Mouse (Mus musculus) forebrain, embryonic 14.5 days (tissue): ENCODE data around the gene Meis2. TPM values are rescaled to one million over a fixed set of nuclear protein-coding genes. Genes with fewer than 3 reads are reported as not detected.

Experiments
- ATAC-seq: fragments of 200-750 bp; cut with Nextera tagmentation; 2 replicates; pipeline ENCODE4 v1.8.0; 2017; ENCODE audit warnings: mild to moderate bottlenecking, moderate library complexity
- DNase-seq: peaks from one replicate; pipeline ENCODE4 v3.0.0-alpha.2; 2015; ENCODE audit warnings: low spot score
- H3K27ac ChIP-seq: fragments of 300-500 bp; sonication (generic); 2 replicates; pipeline ENCODE4 v1.5.1; 2014; ENCODE audit warnings: low read depth, mild to moderate bottlenecking, control low read depth, low read length, moderate library complexity
- H3K27me3 ChIP-seq: fragments of 300-500 bp; sonication (generic); replicated peaks from 2 replicates; pipeline ENCODE4 v1.6.1; 2014; ENCODE audit warnings: low read length, control low read depth, mixed read lengths; ENCODE audit not compliant: control insufficient read depth, insufficient read depth
- H3K36me3 ChIP-seq: fragments of 300-500 bp; sonication (generic); 2 replicates; pipeline ENCODE4 v1.6.1; 2014; ENCODE audit warnings: low read length, control low read depth; ENCODE audit not compliant: control insufficient read depth, insufficient read depth
- H3K4me1 ChIP-seq: fragments of 300-500 bp; sonication (generic); 2 replicates; pipeline ENCODE4 v1.6.1; 2014; ENCODE audit warnings: antibody characterized with exemption, low read length, control low read depth; ENCODE audit not compliant: control insufficient read depth, insufficient read depth
- H3K4me2 ChIP-seq: fragments of 300-500 bp; sonication (generic); 2 replicates; pipeline ENCODE4 v1.6.1; 2014; ENCODE audit warnings: mild to moderate bottlenecking, control low read depth, low read length
- H3K4me3 ChIP-seq: fragments of 300-500 bp; sonication (generic); 2 replicates; pipeline ENCODE4 v1.5.1; 2014; ENCODE audit warnings: low read depth, low read length, control low read depth
- H3K9ac ChIP-seq: fragments of 300-500 bp; sonication (generic); 2 replicates; pipeline ENCODE4 v1.6.1; 2014; ENCODE audit warnings: mild to moderate bottlenecking, low read length, control low read depth, moderate library complexity
- H3K9me3 ChIP-seq: fragments of 300-500 bp; sonication (generic); replicated peaks from 2 replicates; pipeline ENCODE4 v1.6.1; 2016; ENCODE audit warnings: low read length, control low read depth, mixed read lengths; ENCODE audit not compliant: control insufficient read depth
- WGBS: fragments of 180-500 bp; shearing (Covaris S2); extraction: QIAGEN DNeasy Blood & Tissue Kit; methylation state at CpG from one replicate; pipeline ENCODE4 v1.1.7; 2014; 5-methylcytosine and 5-hydroxymethylcytosine counted together
- polyA plus RNA-seq: library from polyadenylated mRNA; unstranded; fragments of >200 nt; fragmentation: Nextera tagmentation; extraction: Ambion mirVana; gene quantifications from 2 replicates; pipeline ENCODE4 v1.2.1, GENCODE M21; 2014

Gene Meis2
- polyA plus RNA-seq, 1 experiment from 2014 or later: 99.1 TPM

GRCm38 (mm10) chr2:116076752-116077480 is 11.3 kb upstream of the Meis2 start:
- Histone ChIP-seq H3K9me3 (peaks cover 8% of the 10 kb centered on the region), H3K27me3 (0 out of 2 replicates have a peak, but pooled peaks cover 8% of the 10 kb centered on the region), H3K36me3 (no peaks in the 10 kb centered on the region), H3K4me2 (no peak overlapping the region), H3K9ac (no peak overlapping the region), H3K4me1 (peaks cover 15% of the 10 kb centered on the region; the same call in 1 of the 2 replicates), H3K4me3 (no peak overlapping the region), H3K27ac (no peak overlapping the region)
- ATAC-seq: no peak
- DNase-seq: no peak

DNA sequence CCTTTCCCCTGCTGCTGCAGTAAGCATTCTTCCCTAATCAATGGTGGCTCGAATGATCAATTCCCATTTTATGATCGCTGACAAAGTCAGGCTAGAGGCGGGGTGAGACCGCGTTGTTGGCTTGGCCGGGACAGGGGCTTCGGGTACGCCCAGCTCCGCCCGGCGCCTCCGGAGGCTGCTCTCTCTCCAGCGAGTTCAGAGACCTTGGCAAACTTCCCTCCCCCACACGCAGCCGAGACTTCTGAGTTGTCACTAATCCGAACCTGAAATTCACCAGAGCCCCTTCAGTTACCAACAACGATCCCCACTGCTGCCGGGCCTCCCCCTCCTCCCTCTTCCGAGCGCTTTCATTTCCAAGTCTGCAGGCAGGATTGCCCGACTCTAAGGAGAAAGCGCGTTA is 10.3 kb upstream of the Meis2 start:
- H3K27me3 ChIP-seq: 0 out of 2 replicates have a peak, but pooled peaks cover 8% of the 10 kb centered on the region
- H3K4me3 ChIP-seq: peak overlapping the region; percentile 34
- no peaks in the 10 kb centered on the region for H3K9me3 ChIP-seq
- peak; percentile 74 for ATAC-seq
- peak overlapping the region; percentile 81 for H3K4me2 ChIP-seq
- no peaks in the 10 kb centered on the region for H3K36me3 ChIP-seq
- peak overlapping the region; percentile 99 for H3K9ac ChIP-seq
- under 1% methylated on average over 23 of the region's 23 CpGs for WGBS
- H3K27ac ChIP-seq: peak overlapping the region; percentile 86
- peak; percentile 89 for DNase-seq
- peaks cover 15% of the 10 kb centered on the region; the same call in 1 of the 2 replicates for H3K4me1 ChIP-seq

DNA sequence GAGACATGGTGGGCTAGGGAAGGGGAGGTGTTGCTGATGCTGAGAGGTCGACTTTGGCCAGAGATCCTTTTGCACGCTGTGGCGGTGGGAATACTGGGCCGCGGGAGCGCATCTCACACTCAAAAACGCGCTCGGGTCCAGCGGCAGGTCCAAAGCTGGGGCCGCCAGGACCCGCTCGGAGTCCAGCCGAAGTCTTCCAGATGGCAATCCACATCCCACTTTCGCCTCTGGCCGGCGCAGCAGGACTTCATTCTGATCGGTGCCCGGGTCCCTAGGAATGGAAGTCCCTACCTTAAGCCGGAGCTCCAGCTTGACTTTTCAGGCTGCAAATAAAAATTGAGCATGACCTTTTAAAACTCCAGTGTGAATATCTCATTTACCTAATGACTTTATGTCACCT is 9.8 kb upstream of the Meis2 start:
- WGBS: 1% methylated on average over 20 of the region's 20 CpGs
- peak; percentile 15 for ATAC-seq

DNA sequence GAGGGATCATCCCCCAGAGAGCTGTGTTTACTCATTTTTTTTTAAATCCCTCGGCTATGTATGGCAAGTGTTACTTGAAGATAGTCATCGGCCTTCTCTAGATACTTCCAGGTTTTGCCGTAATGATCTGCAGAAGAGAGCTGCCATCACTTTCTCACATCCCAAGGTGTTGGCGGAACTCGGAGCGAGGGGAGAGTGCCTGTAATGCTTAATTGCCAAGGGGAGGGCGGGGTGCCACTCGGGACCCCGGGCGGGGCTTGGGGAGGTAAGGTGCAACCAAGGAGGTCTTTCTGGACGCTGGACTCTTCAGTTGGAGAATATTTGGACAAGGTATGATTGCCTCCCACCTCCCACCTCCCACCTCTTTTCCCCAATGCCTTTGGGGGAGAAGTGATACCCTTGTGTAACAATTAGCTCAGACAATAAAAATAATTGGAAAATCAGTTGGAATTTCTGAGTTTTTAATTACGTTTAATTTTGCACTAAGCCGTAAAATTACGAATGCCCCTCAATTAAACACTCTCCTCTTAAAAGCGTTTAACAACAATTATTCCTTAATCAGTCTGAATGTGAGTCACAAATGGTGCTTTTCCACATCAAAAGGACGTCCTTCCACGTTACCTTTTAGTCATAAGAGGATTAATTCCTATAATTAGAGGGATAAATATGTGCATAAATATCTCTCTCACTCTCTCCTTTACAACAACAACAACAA is 9.2 kb upstream of the Meis2 start:
- peak; percentile 21 for ATAC-seq
- Histone ChIP-seq H3K9ac (peak overlapping the region; percentile 99), H3K36me3 (no peaks in the 10 kb centered on the region), H3K27ac (peak overlapping the region; percentile 86), H3K4me1 (peaks cover 15% of the 10 kb centered on the region; the same call in 1 of the 2 replicates), H3K27me3 (0 out of 2 replicates have a peak, but pooled peaks cover 8% of the 10 kb centered on the region), H3K9me3 (no peaks in the 10 kb centered on the region), H3K4me2 (peak overlapping the region; percentile 81), H3K4me3 (peak overlapping the region; percentile 70)
- peak; percentile 64 for DNase-seq
- WGBS: 4% methylated on average over 17 of the region's 17 CpGs

More for the DNA sequence above, 9.8 kb upstream of the Meis2 start:
- no peaks in the 10 kb centered on the region for H3K36me3 ChIP-seq
- H3K9me3 ChIP-seq: no peaks in the 10 kb centered on the region
- H3K27ac ChIP-seq: peak overlapping the region; percentile 86
- H3K4me3 ChIP-seq: peak overlapping the region; percentile 34
- H3K4me1 ChIP-seq: peaks cover 15% of the 10 kb centered on the region; the same call in 1 of the 2 replicates
- peak overlapping the region; percentile 81 for H3K4me2 ChIP-seq
- DNase-seq: no peak
- H3K9ac ChIP-seq: peak overlapping the region; percentile 99
- H3K27me3 ChIP-seq: 0 out of 2 replicates have a peak, but pooled peaks cover 8% of the 10 kb centered on the region

GRCm38 (mm10) chr2:116074061-116074460 is 8.4 kb upstream of the Meis2 start:
- H3K4me3 ChIP-seq: peak overlapping the region; percentile 70

DNA sequence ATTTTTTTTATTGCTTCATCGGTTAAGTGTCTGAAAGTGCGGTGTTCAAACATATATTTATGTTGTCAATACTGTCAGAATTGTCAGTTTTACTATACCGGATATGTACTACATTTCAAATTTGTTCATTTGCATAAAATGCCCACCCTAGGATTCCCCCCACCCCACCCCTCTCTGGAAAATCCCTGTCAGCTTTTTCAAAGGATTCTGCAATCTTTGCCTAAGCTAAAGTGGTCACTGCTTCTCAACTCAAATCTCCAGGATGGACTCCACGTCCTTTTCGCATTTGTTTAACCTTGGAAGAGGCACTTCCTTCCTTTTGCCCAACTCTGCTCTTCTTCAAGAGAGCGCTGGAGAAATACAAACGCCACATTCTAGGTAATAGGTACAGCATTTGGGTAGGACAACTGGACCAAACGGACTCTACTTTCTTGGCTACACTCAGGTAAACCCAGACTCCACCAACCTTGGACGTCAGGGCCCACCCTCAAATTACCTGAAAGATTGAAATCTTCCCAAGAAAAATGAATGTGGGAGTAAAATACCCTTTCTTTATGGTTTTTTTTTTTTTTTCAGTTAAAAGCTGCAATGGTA is 7.8 kb upstream of the Meis2 start:
- peak overlapping the region; percentile 99 for H3K27ac ChIP-seq
- 31% methylated on average over 9 of the region's 9 CpGs for WGBS

More at GRCm38 (mm10) chr2:116074061-116074460, 8.4 kb upstream of the Meis2 start:
- Histone ChIP-seq H3K4me2 (peak overlapping the region; percentile 81), H3K9ac (peak overlapping the region; percentile 99; the same call in 1 of the 2 replicates), H3K27ac (peak overlapping the region; percentile 99), H3K4me1 (peaks cover 15% of the 10 kb centered on the region; the same call in 1 of the 2 replicates), H3K27me3 (0 out of 2 replicates have a peak, but pooled peaks cover 8% of the 10 kb centered on the region), H3K36me3 (no peaks in the 10 kb centered on the region), H3K9me3 (no peaks in the 10 kb centered on the region)
- DNase-seq (peak; percentile 30), ATAC-seq (no peak)
- 2% methylated on average over 3 of the region's 3 CpGs for WGBS

DNA sequence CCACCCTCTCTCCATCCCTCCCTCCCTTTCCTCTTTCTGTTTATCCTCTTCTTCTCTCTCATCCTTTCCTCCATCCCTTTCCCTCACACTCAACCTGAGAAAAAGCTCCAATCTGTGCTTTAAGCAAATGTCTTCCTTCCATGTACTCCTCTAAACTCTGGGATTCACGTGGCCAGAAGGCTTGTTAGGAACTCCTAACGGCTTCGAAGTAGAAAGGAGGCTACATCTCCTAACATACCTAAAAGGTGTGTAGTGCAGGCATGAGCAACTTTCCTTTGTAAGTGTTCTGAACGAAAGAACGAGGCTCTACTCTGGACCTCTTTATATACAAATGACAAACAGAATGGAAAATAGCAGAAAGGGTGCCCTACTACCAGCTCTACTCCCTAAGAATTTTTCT is 7.1 kb upstream of the Meis2 start:
- H3K9me3 ChIP-seq: no peaks in the 10 kb centered on the region
- peaks cover 15% of the 10 kb centered on the region; the same call in 1 of the 2 replicates for H3K4me1 ChIP-seq
- 0 out of 2 replicates have a peak, but pooled peaks cover 8% of the 10 kb centered on the region for H3K27me3 ChIP-seq
- H3K4me2 ChIP-seq: peak overlapping the region; percentile 81
- peak overlapping the region; percentile 70 for H3K4me3 ChIP-seq
- ATAC-seq: no peak
- peak overlapping the region; percentile 99 for H3K27ac ChIP-seq
- peak overlapping the region; percentile 99 for H3K9ac ChIP-seq
- H3K36me3 ChIP-seq: no peaks in the 10 kb centered on the region
- 7% methylated on average over 5 of the region's 5 CpGs for WGBS
- DNase-seq: peak; percentile 43

More for the DNA sequence above, 7.8 kb upstream of the Meis2 start:
- peak overlapping the region; percentile 70 for H3K4me3 ChIP-seq
- peak overlapping the region; percentile 81 for H3K4me2 ChIP-seq
- H3K9me3 ChIP-seq: no peaks in the 10 kb centered on the region
- H3K27me3 ChIP-seq: 0 out of 2 replicates have a peak, but pooled peaks cover 8% of the 10 kb centered on the region
- DNase-seq: peak; percentile 20
- ATAC-seq: no peak
- H3K9ac ChIP-seq: peak overlapping the region; percentile 99
- no peaks in the 10 kb centered on the region for H3K36me3 ChIP-seq
- H3K4me1 ChIP-seq: peaks cover 15% of the 10 kb centered on the region; the same call in 1 of the 2 replicates

DNA sequence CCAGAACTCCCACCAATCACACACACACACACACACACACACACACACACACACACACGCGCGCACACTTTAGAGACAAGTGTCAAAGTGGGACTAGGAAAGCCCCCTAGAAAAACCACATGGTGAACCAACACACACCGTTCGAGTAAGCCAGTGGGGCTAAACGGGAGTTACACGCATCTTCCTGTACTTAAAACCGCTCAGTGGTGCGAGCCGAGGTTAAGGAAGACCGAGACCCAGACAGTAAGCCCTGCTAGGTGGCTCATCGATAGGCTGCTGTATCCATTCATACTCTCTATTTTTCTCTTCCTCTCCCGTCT is 6.6 kb upstream of the Meis2 start:
- Histone ChIP-seq H3K4me1 (peaks cover 15% of the 10 kb centered on the region; the same call in 1 of the 2 replicates), H3K9ac (peak overlapping the region; percentile 99), H3K27me3 (0 out of 2 replicates have a peak, but pooled peaks cover 8% of the 10 kb centered on the region), H3K4me2 (peak overlapping the region; percentile 81), H3K4me3 (peak overlapping the region; percentile 70), H3K9me3 (no peaks in the 10 kb centered on the region), H3K27ac (peak overlapping the region; percentile 99), H3K36me3 (no peaks in the 10 kb centered on the region)
- peak; percentile 49 for DNase-seq
- no peak; the same call in 1 of the 2 replicates for ATAC-seq
- WGBS: 5% methylated on average over 13 of the region's 13 CpGs
